Mouse (Mus musculus) neural tube, embryonic 14.5 days (tissue): Measurements from ENCODE around the gene Il6st. TPM values are rescaled to one million over a fixed set of nuclear protein-coding genes. Genes with fewer than 3 reads are reported as not detected.

Source experiments
- ATAC-seq: fragments of 200-750 bp; cut with Nextera tagmentation; 2 replicates; pipeline ENCODE4 v1.8.0; 2017; ENCODE audit warnings: low read depth, mild to moderate bottlenecking, moderate TSS enrichment, moderate library complexity
- H3K27ac ChIP-seq: fragments of 300-500 bp; sonication (generic); 2 replicates; pipeline ENCODE4 v1.5.1; 2014; ENCODE audit warnings: low read depth, mild to moderate bottlenecking, control low read depth, low read length, moderate library complexity, mixed read lengths
- H3K27me3 ChIP-seq: fragments of 300-500 bp; sonication (generic); 2 replicates; pipeline ENCODE4 v1.6.1; 2014; ENCODE audit warnings: low read length; ENCODE audit not compliant: control insufficient read depth, insufficient read depth
- H3K36me3 ChIP-seq: fragments of 300-500 bp; sonication (generic); 2 replicates; pipeline ENCODE4 v1.6.1; 2014; ENCODE audit warnings: low read length, mixed read lengths; ENCODE audit not compliant: control insufficient read depth, insufficient read depth
- H3K4me1 ChIP-seq: fragments of 300-500 bp; sonication (generic); 2 replicates; pipeline ENCODE4 v1.6.1; 2014; ENCODE audit warnings: low read length; ENCODE audit not compliant: control insufficient read depth, insufficient read depth
- H3K4me2 ChIP-seq: fragments of 300-500 bp; sonication (generic); 2 replicates; pipeline ENCODE4 v1.6.1; 2014; ENCODE audit warnings: mild to moderate bottlenecking, low read depth, low read length, control low read depth
- H3K4me3 ChIP-seq: fragments of 300-500 bp; sonication (generic); 2 replicates; pipeline ENCODE4 v1.5.1; 2014; ENCODE audit warnings: low read depth, low read length, control low read depth, mixed read lengths
- H3K9ac ChIP-seq: fragments of 300-500 bp; sonication (generic); replicated peaks from 2 replicates; pipeline ENCODE4 v1.6.1; 2014; ENCODE audit warnings: low read depth, mild to moderate bottlenecking, control low read depth, low read length, mixed read lengths
- H3K9me3 ChIP-seq: fragments of 300-500 bp; sonication (generic); 2 replicates; pipeline ENCODE4 v1.6.1; 2016; ENCODE audit warnings: low read length; ENCODE audit not compliant: control insufficient read depth
- WGBS: fragments of 180-500 bp; shearing (Covaris S2); extraction: QIAGEN DNeasy Blood & Tissue Kit; methylation state at CpG from one replicate; pipeline ENCODE4 v1.1.7; 2014; 5-methylcytosine and 5-hydroxymethylcytosine counted together
- polyA plus RNA-seq: library from polyadenylated mRNA; unstranded; fragments of >200 nt; fragmentation: Nextera tagmentation; extraction: Ambion mirVana; gene quantifications from 2 replicates; pipeline ENCODE4 v1.2.1, GENCODE M21; 2014

Gene Il6st
- polyA plus RNA-seq, 1 experiment from 2014 or later = 21.9 TPM

GRCm38 (mm10) chr13:112462411-112462987, 1.4 kb upstream of the Il6st start:
- 36% methylated on average over 6 of the region's 6 CpGs for WGBS
- H3K4me3 ChIP-seq = no peak overlapping the region
- no peak for ATAC-seq

GRCm38 (mm10) chr13:112463337-112463802, 500 bp upstream of the Il6st start:
- peak overlapping the region; percentile 83 for H3K4me2 ChIP-seq
- H3K36me3 ChIP-seq = no peaks in the 10 kb centered on the region
- WGBS = 1% methylated on average over 17 of the region's 17 CpGs
- no peaks in the 10 kb centered on the region for H3K27me3 ChIP-seq
- H3K9ac ChIP-seq = peak overlapping the region; percentile 47
- ATAC-seq = peak; percentile 73
- no peaks in the 10 kb centered on the region for H3K9me3 ChIP-seq
- H3K4me3 ChIP-seq = peak overlapping the region; percentile 91
- H3K27ac ChIP-seq = peak overlapping the region; percentile 55
- peaks cover 10% of the 10 kb centered on the region; the same call in 1 of the 2 replicates for H3K4me1 ChIP-seq

More at GRCm38 (mm10) chr13:112462411-112462987, 1.4 kb upstream of the Il6st start:
- Histone ChIP-seq H3K9me3 (no peaks in the 10 kb centered on the region), H3K4me2 (no peak overlapping the region), H3K27me3 (no peaks in the 10 kb centered on the region), H3K36me3 (no peaks in the 10 kb centered on the region), H3K27ac (no peak overlapping the region), H3K4me1 (peaks cover 10% of the 10 kb centered on the region; the same call in 1 of the 2 replicates), H3K9ac (no peak overlapping the region)

GRCm38 (mm10) chr13:112464626-112465287, 887 bp downstream of the Il6st start:
- H3K4me2 ChIP-seq = peak overlapping the region; percentile 83

GRCm38 (mm10) chr13:112465585-112465984, 1.7 kb downstream of the Il6st start:
- WGBS = 73% methylated on average over 2 of the region's 2 CpGs
- no peaks in the 10 kb centered on the region for H3K36me3 ChIP-seq

More at GRCm38 (mm10) chr13:112464626-112465287, 887 bp downstream of the Il6st start:
- Histone ChIP-seq H3K27me3 (no peaks in the 10 kb centered on the region), H3K4me3 (peak overlapping the region; percentile 91), H3K27ac (no peak overlapping the region; the same call in 1 of the 2 replicates), H3K9me3 (no peaks in the 10 kb centered on the region), H3K4me1 (peaks cover 10% of the 10 kb centered on the region; the same call in 1 of the 2 replicates), H3K9ac (peak overlapping the region; percentile 82), H3K36me3 (no peaks in the 10 kb centered on the region)
- WGBS = 5% methylated on average over 18 of the region's 18 CpGs
- ATAC-seq = no peak

GRCm38 (mm10) chr13:112466136-112466945, 2.5 kb downstream of the Il6st start:
- 85% methylated on average over 19 of the region's 19 CpGs for WGBS
- no peak overlapping the region; the same call in 1 of the 2 replicates for H3K4me2 ChIP-seq
- H3K27ac ChIP-seq = no peak overlapping the region
- H3K9me3 ChIP-seq = no peaks in the 10 kb centered on the region
- no peak overlapping the region for H3K9ac ChIP-seq
- no peaks in the 10 kb centered on the region for H3K27me3 ChIP-seq
- H3K4me3 ChIP-seq = no peak overlapping the region
- peaks cover 10% of the 10 kb centered on the region; the same call in 1 of the 2 replicates for H3K4me1 ChIP-seq
- H3K36me3 ChIP-seq = no peaks in the 10 kb centered on the region
- no peak for ATAC-seq

More at GRCm38 (mm10) chr13:112465585-112465984, 1.7 kb downstream of the Il6st start:
- no peak overlapping the region for H3K9ac ChIP-seq
- H3K4me1 ChIP-seq = peaks cover 10% of the 10 kb centered on the region; the same call in 1 of the 2 replicates
- no peaks in the 10 kb centered on the region for H3K9me3 ChIP-seq
- H3K27me3 ChIP-seq = no peaks in the 10 kb centered on the region
- ATAC-seq = no peak
- H3K27ac ChIP-seq = no peak overlapping the region
- H3K4me3 ChIP-seq = no peak overlapping the region
- H3K4me2 ChIP-seq = peak overlapping the region; percentile 6; the same call in 1 of the 2 replicates

GRCm38 (mm10) chr13:112466946-112467255, 3.0 kb downstream of the Il6st start:
- no peak overlapping the region for H3K4me2 ChIP-seq
- no peaks in the 10 kb centered on the region for H3K9me3 ChIP-seq
- no peak for ATAC-seq
- no peak overlapping the region for H3K4me3 ChIP-seq
- H3K9ac ChIP-seq = no peak overlapping the region
- H3K36me3 ChIP-seq = no peaks in the 10 kb centered on the region
- no peak overlapping the region for H3K27ac ChIP-seq
- no peaks in the 10 kb centered on the region for H3K27me3 ChIP-seq
- WGBS = 92% methylated on average over 3 of the region's 3 CpGs
- peaks cover 10% of the 10 kb centered on the region; the same call in 1 of the 2 replicates for H3K4me1 ChIP-seq

- 95% methylated on average over 9 of the region's 9 CpGs for WGBS
- Histone ChIP-seq H3K27me3 (no peaks in the 10 kb centered on the region), H3K27ac (no peak overlapping the region), H3K4me1 (peaks cover 10% of the 10 kb centered on the region; the same call in 1 of the 2 replicates), H3K9me3 (no peaks in the 10 kb centered on the region), H3K4me2 (no peak overlapping the region), H3K9ac (no peak overlapping the region), H3K4me3 (no peak overlapping the region), H3K36me3 (no peaks in the 10 kb centered on the region)
- no peak for ATAC-seq
Observed at GRCm38 (mm10) chr13:112467384-112467783, 3.5 kb downstream of the Il6st start.

- ATAC-seq = no peak; the same call in 1 of the 2 replicates
- Histone ChIP-seq H3K36me3 (no peaks in the 10 kb centered on the region), H3K9me3 (no peaks in the 10 kb centered on the region), H3K27ac (no peak overlapping the region), H3K27me3 (no peaks in the 10 kb centered on the region), H3K4me3 (no peak overlapping the region), H3K9ac (no peak overlapping the region), H3K4me2 (no peak overlapping the region), H3K4me1 (peaks cover 6% of the 10 kb centered on the region; the same call in 1 of the 2 replicates)
- 72% methylated on average over 5 of the region's 5 CpGs for WGBS
Observed at GRCm38 (mm10) chr13:112469491-112469890, 5.6 kb downstream of the Il6st start.
